Mouse (Mus musculus) G1E (cell line): ENCODE results near the gene Fbxl2. TPM values are rescaled to one million over a fixed set of nuclear protein-coding genes. Genes with fewer than 3 reads are reported as not detected.

Experiments
- ATAC-seq: 2 replicates; pipeline ENCODE4 v1.8.0; 2016; ENCODE audit warnings: mild to moderate bottlenecking; ENCODE audit not compliant: insufficient number of reproducible peaks, poor library complexity, low FRiP score, severe bottlenecking; ENCODE audit errors: extremely low read depth
- DNase-seq: peaks from one replicate; pipeline ENCODE4 v3.0.0; 2012; ENCODE audit warnings: low spot score
- H3K27me3 ChIP-seq: 2 replicates; pipeline ENCODE4 v1.6.1; 2012; ENCODE audit warnings: mild to moderate bottlenecking, low read length, inconsistent platforms; ENCODE audit not compliant: insufficient read depth
- H3K36me3 ChIP-seq: replicated peaks from 2 replicates; pipeline ENCODE3; 2012; ENCODE audit warnings: mild to moderate bottlenecking, inconsistent platforms
- H3K4me1 ChIP-seq: 2 replicates; pipeline ENCODE4 v1.6.1; 2012; ENCODE audit warnings: low read depth, low read length, inconsistent platforms, mixed read lengths; ENCODE audit not compliant: insufficient read depth
- H3K4me3 ChIP-seq: 2 replicates; pipeline ENCODE4 v1.5.1; 2012; ENCODE audit warnings: low read depth, mild to moderate bottlenecking, inconsistent platforms, low read length, moderate library complexity, mixed read lengths
- H3K9me3 ChIP-seq: replicated peaks from 2 replicates; pipeline ENCODE4 v1.6.1; 2012; ENCODE audit warnings: inconsistent platforms
- CTCF ChIP-seq: IDR thresholded peaks from 2 replicates; pipeline ENCODE4 v1.5.1; 2012; ENCODE audit warnings: low read depth, low read length, inconsistent platforms, mixed read lengths
- GATA1 ChIP-seq: IDR thresholded peaks from 2 replicates; pipeline ENCODE4 v1.6.1; 2012; ENCODE audit warnings: borderline replicate concordance, low read length, inconsistent platforms, mixed read lengths
- GATA2 ChIP-seq: IDR thresholded peaks from 2 replicates; pipeline ENCODE4 v1.6.1; 2012; ENCODE audit warnings: low read depth, low read length, inconsistent platforms, borderline replicate concordance
- POLR2AphosphoS5 ChIP-seq: IDR thresholded peaks from 2 replicates; pipeline ENCODE4 v1.6.1; 2012; ENCODE audit warnings: low read depth, low read length, inconsistent platforms; ENCODE audit not compliant: insufficient replicate concordance
- TAL1 ChIP-seq: conservative IDR thresholded peaks from 2 replicates; pipeline ENCODE4 v1.6.1; 2012; ENCODE audit warnings: low read depth, low read length, inconsistent platforms, mixed read lengths
- polyA plus RNA-seq: library from polyadenylated mRNA; stranded (reverse); fragments of >175 nt; gene quantifications from 2 replicates; pipeline ENCODE4 v1.2.3, GENCODE M21; 2012
- total RNA-seq, 2 experiments: library from RNA; stranded (forward) in 1 of 2; stranded (reverse) in 1 of 2; fragments of 200-1000 nt in 1 of 2; fragments of >200 nt in 1 of 2; fragmentation: Nextera tagmentation in 1 of 2; gene quantifications; 2 replicates each; pipeline ENCODE4 v1.2.3; 2014 to 2017

Gene Fbxl2
- total and polyA plus RNA-seq, 3 experiments, result 0.12 to 0.38 (median 0.16) TPM

DNA sequence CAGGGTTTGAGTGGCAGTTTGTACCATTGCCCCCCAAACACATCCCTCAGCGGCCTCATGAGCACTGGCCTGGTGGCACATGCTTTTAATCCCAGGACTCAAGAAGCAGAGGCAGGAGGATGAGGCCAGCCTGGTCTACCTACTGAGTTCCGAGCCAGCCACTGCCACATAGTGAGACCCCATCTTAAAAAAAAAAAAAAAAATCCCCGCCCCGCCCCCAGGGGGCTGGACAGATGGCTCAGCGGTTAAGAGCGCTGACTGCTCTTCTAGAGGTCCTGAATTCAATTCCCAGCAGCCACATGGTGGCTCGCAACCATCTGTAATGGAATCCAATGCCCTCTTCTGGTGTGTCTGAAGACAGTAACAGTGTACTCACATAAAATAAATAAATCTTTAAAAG lies 4.1 kb upstream of the Fbxl2 start:
- no peaks in the 10 kb centered on the region for H3K4me1 ChIP-seq
- H3K9me3 ChIP-seq, result 0 out of 2 replicates have a peak, but pooled peaks cover 2% of the 10 kb centered on the region
- TF ChIP-seq GATA1 (no peak), GATA2 (no peak), TAL1 (no peak), POLR2AphosphoS5 (no peak), CTCF (no peak)
- no peak for ATAC-seq
- H3K27me3 ChIP-seq, result no peaks in the 10 kb centered on the region
- H3K4me3 ChIP-seq, result no peak overlapping the region
- H3K36me3 ChIP-seq, result no peaks in the 10 kb centered on the region
- DNase-seq, result no peak

- no peaks in the 10 kb centered on the region for H3K36me3 ChIP-seq
- H3K4me3 ChIP-seq, result no peak overlapping the region
- TF ChIP-seq GATA2, result no peak
- H3K9me3 ChIP-seq, result 0 out of 2 replicates have a peak, but pooled peaks cover 2% of the 10 kb centered on the region
- no peaks in the 10 kb centered on the region for H3K27me3 ChIP-seq
- no peaks in the 10 kb centered on the region for H3K4me1 ChIP-seq
- ATAC-seq (no peak), DNase-seq (no peak)
Measured at GRCm38 (mm10) chr9:114046676-114047075, 685 bp upstream of the Fbxl2 start.

DNA sequence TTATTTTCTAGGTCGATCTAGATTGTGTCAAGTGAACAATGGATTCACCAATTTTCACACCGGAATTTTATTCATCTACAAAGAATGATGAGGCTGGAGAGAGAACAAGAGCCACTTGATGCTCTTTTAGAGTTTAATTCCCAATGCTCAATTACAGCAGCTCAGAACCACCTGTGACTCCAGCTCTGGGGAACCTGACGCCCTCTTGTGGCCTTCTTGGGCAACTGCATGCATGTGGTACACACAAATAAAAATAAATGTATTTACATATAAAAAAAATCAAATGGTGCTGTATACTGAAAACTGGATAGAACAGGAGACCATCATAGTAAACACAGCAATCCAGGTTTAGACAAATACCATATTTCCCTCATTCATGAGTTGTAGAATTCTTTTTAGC lies 1.5 kb downstream of the Fbxl2 start:
- 0 out of 2 replicates have a peak, but pooled peaks cover 2% of the 10 kb centered on the region for H3K9me3 ChIP-seq
- ATAC-seq (no peak), DNase-seq (no peak)
- H3K4me3 ChIP-seq, result no peak overlapping the region
- no peaks in the 10 kb centered on the region for H3K4me1 ChIP-seq
- H3K27me3 ChIP-seq, result no peaks in the 10 kb centered on the region
- TF ChIP-seq GATA1 (no peak), CTCF (no peak), POLR2AphosphoS5 (no peak), TAL1 (no peak), GATA2 (no peak)
- H3K36me3 ChIP-seq, result no peaks in the 10 kb centered on the region

DNA sequence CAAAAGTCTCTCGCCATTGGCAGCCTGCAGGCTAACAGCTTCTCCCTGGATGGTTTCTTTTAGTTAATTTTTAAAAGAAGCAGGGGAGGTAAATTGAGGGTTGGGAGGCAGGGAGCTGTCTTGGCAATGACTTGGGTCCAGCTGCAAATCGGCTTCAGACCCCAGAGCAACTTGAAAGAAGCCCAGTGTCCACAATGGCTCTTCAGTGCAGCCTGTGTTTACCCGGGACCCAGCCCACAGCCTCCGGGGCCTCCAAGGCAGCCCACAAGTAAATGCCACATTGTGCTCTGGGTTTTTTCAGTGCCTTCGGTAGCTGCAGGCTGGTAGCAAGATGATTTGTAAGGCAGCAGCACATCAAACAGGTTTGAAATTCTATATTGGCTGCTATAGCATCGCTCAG lies 3.5 kb downstream of the Fbxl2 start:
- no peaks in the 10 kb centered on the region for H3K4me1 ChIP-seq
- no peak for TF ChIP-seq CTCF
- no peak for TF ChIP-seq GATA2
- no peak for TF ChIP-seq POLR2AphosphoS5
- no peak for TF ChIP-seq TAL1
- no peak for TF ChIP-seq GATA1
- H3K9me3 ChIP-seq, result no peaks in the 10 kb centered on the region
- ATAC-seq (no peak), DNase-seq (no peak)
- H3K4me3 ChIP-seq, result no peak overlapping the region
- no peaks in the 10 kb centered on the region for H3K36me3 ChIP-seq
- H3K27me3 ChIP-seq, result no peaks in the 10 kb centered on the region

- H3K27me3 ChIP-seq, result no peaks in the 10 kb centered on the region
- H3K4me1 ChIP-seq, result no peaks in the 10 kb centered on the region
- H3K4me3 ChIP-seq, result no peak overlapping the region
- H3K9me3 ChIP-seq, result no peaks in the 10 kb centered on the region
- TF ChIP-seq TAL1, result no peak
- no peak for TF ChIP-seq CTCF
- TF ChIP-seq POLR2AphosphoS5, result no peak
- TF ChIP-seq GATA2, result no peak
- no peak for TF ChIP-seq GATA1
- no peak for DNase-seq
- ATAC-seq, result no peak
- H3K36me3 ChIP-seq, result no peaks in the 10 kb centered on the region
Measured at GRCm38 (mm10) chr9:114040945-114041344, 5.0 kb downstream of the Fbxl2 start.

DNA sequence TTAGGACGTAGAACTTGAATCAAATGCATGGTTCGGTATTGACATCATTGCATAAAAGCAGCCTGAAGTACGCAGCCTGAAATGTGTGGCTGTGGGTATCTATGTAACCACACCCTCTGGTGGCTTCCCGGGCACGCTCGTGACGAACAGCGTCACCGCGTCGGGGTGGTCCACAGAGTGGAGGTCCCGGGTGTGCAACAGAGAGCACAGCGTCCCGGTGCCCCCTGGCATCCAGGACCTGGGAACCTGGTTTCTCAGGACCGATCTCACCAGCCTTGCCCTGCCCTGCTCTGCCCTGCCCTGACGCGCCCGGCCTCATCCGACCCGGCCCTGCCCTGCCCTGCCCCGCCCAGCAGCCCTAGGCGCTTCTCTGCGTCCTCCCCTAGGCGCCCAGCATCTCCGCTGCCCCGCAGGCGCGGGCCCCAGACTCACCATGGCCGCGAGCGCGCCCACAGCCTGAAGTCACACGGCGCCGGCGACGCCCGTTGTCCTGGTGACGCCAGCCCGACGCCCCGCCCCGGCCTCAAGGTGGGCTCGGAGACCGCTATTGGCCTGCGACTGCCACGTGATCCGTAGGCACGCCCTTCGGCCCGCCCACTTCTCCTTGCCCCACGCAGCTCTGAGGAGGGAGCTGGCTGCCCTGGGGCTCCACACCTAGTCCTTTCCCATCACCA lies 19.6 kb downstream of the Fbxl2 start:
- ATAC-seq, result no peak
- DNase-seq, result no peak
- H3K4me3 ChIP-seq, result peak overlapping the region; percentile 6; the same call in 1 of the 2 replicates
- peaks cover 2% of the 10 kb centered on the region; the same call in 1 of the 2 replicates for H3K27me3 ChIP-seq
- peaks cover 5% of the 10 kb centered on the region; the same call in 1 of the 2 replicates for H3K4me1 ChIP-seq
- no peaks in the 10 kb centered on the region for H3K36me3 ChIP-seq
- TF ChIP-seq GATA2, result no peak
- H3K9me3 ChIP-seq, result peaks cover 6% of the 10 kb centered on the region

GRCm38 (mm10) chr9:114025846-114026245 lies 20.1 kb downstream of the Fbxl2 start:
- TF ChIP-seq GATA2 (no peak), TAL1 (no peak), POLR2AphosphoS5 (no peak), CTCF (no peak), GATA1 (no peak)
- H3K9me3 ChIP-seq, result peaks cover 6% of the 10 kb centered on the region
- no peak for DNase-seq
- peaks cover 5% of the 10 kb centered on the region; the same call in 1 of the 2 replicates for H3K4me1 ChIP-seq
- no peak for ATAC-seq
- no peak overlapping the region for H3K4me3 ChIP-seq
- no peaks in the 10 kb centered on the region for H3K36me3 ChIP-seq
- H3K27me3 ChIP-seq, result peaks cover 2% of the 10 kb centered on the region; the same call in 1 of the 2 replicates
